Mouse (Mus musculus) kidney, adult 2 months (tissue): ENCODE data around the gene Olfr10. TPM values are rescaled to one million over a fixed set of nuclear protein-coding genes. Genes with fewer than 3 reads are reported as not detected.

Source experiments
- DNase-seq: peaks from one replicate; pipeline ENCODE4 v3.0.0; 2021
- H3K27ac ChIP-seq: fragments of 200-500 bp; 2 replicates; pipeline ENCODE4 v1.5.1; 2012; ENCODE audit warnings: low read depth, low read length, control low read depth, inconsistent platforms; ENCODE audit not compliant: insufficient read depth
- H3K27me3 ChIP-seq: fragments of 200-500 bp; replicated peaks from 2 replicates; pipeline ENCODE4 v1.6.1; 2012; ENCODE audit warnings: mild to moderate bottlenecking, moderate library complexity, low read length, inconsistent platforms; ENCODE audit not compliant: control insufficient read depth, insufficient read depth
- H3K36me3 ChIP-seq: fragments of 200-500 bp; 2 replicates; pipeline ENCODE4 v1.6.1; 2012; ENCODE audit warnings: mild to moderate bottlenecking, moderate library complexity, low read length, inconsistent platforms; ENCODE audit not compliant: control insufficient read depth, insufficient read depth
- H3K4me1 ChIP-seq: fragments of 200-500 bp; 2 replicates; pipeline ENCODE4 v1.6.1; 2011; ENCODE audit warnings: low read length; ENCODE audit not compliant: control insufficient read depth, insufficient read depth
- H3K4me3 ChIP-seq: fragments of 200-500 bp; 2 replicates; pipeline ENCODE4 v1.5.1; 2011; ENCODE audit warnings: mild to moderate bottlenecking, low read depth, low read length, control low read depth; ENCODE audit not compliant: insufficient read depth
- CTCF ChIP-seq: fragments of 200-500 bp; conservative IDR thresholded peaks from 2 replicates; pipeline ENCODE4 v1.5.1; 2011; ENCODE audit warnings: low read depth, mild to moderate bottlenecking, control low read depth, low read length, moderate library complexity, mixed read lengths; ENCODE audit not compliant: insufficient read depth, insufficient read length
- POLR2A ChIP-seq: fragments of 200-500 bp; IDR thresholded peaks from one replicate; pipeline ENCODE4 v1.6.1; 2011; ENCODE audit warnings: low read depth, low read length, control low read depth
- WGBS: fragments of 180-500 bp; shearing (Covaris S2); methylation state at CpG from one replicate; pipeline ENCODE4 v1.1.7; 2018; 5-methylcytosine and 5-hydroxymethylcytosine counted together
- polyA plus RNA-seq: library from polyadenylated mRNA; depleted of rRNA; stranded (reverse); fragments of >200 nt; gene quantifications from 2 replicates; pipeline ENCODE4 v1.2.3, GENCODE M21; 2012; rRNA removed

Olfr10 gene
- polyA plus RNA-seq, 1 experiment: not detected

DNA sequence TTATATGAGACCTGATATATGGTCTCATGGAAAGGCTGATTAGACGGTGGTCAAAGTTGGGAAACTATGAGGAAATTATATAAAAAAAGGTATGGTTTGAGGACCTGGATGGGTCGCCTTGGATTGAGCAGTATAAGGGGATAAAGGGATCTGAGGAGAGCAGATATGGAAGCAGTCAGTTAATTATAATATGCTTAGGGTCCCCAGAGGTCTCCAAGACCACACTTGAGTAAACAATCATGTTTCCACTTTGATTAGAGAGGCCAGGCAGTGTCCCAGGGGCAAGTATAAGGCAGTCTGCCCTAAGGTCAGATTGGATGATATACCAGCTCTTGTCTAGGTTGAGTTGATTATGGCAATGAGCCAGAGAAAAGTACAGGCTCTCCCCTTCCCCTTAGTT, 17.9 kb downstream of the Olfr10 start, which contains the start of gene Olfr1391:
Gene Olfr1391 (plus strand): TSS at position 301 of the 400 bp plus-strand sequence.
- no peaks in the 10 kb centered on the region for H3K36me3 ChIP-seq

DNA sequence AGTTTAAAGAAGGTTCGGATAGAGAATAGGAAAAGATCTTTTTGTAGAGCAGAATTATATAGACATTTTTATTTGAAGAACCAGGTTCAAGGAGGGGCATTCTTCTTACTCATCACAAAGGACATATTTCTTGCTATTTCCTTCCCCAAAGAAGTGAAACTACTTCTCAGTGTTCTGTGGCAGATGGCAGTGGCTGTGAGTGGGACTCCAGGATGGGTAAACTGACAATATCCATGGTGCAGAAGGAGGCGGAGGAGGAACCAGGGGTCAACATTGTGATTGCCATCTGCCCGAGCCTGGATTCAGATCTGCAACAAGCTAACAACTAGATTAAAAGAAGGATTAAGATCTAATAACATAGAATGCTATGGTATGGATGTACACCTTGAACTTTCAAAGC, 22.2 kb downstream of the Olfr10 start:
- Histone ChIP-seq H3K36me3 (no peaks in the 10 kb centered on the region), H3K4me1 (no peaks in the 10 kb centered on the region), H3K27ac (no peak overlapping the region), H3K4me3 (no peak overlapping the region), H3K27me3 (no peaks in the 10 kb centered on the region)
- TF ChIP-seq POLR2A (no peak), CTCF (no peak)
- no peak for DNase-seq
- WGBS: 78% methylated on average over 3 of the region's 3 CpGs

More for the DNA sequence above, 17.9 kb downstream of the Olfr10 start, which contains the start of gene Olfr1391:
- DNase-seq: no peak
- H3K4me3 ChIP-seq: no peak within 1 kb of the TSS
- TF ChIP-seq POLR2A: no peak
- no peak within 1 kb of the TSS for H3K27ac ChIP-seq
- H3K27me3 ChIP-seq: no peaks in the 10 kb centered on the region
- WGBS: 80% methylated on average over 2 of the region's 2 CpGs
- no peaks in the 10 kb centered on the region for H3K4me1 ChIP-seq

DNA sequence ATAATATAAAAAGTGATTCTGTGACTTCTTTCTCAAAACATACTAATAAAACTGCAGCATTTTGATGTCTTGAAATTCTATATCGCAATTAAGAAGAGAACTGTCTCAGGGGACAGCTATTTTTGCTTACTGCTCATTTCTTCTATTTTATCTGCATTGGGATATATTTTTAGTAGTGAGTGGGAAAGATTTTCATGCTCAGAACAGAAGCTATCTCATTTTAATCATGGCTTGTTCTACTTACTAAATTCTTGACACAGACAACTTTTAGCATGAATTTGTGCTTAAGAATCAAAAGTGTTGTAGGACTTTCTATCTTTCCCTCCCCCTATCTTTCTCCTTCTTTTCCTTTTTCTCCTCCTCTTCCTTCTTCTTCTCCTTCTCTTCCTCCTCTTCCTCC, 25.1 kb downstream of the Olfr10 start:
- TF ChIP-seq CTCF (no peak), POLR2A (no peak)
- H3K36me3 ChIP-seq: no peaks in the 10 kb centered on the region
- H3K27ac ChIP-seq: no peak overlapping the region
- H3K4me1 ChIP-seq: no peaks in the 10 kb centered on the region
- WGBS: 83% methylated on average over 1 of the region's 1 CpGs
- no peak overlapping the region for H3K4me3 ChIP-seq
- no peak for DNase-seq
- H3K27me3 ChIP-seq: no peaks in the 10 kb centered on the region

DNA sequence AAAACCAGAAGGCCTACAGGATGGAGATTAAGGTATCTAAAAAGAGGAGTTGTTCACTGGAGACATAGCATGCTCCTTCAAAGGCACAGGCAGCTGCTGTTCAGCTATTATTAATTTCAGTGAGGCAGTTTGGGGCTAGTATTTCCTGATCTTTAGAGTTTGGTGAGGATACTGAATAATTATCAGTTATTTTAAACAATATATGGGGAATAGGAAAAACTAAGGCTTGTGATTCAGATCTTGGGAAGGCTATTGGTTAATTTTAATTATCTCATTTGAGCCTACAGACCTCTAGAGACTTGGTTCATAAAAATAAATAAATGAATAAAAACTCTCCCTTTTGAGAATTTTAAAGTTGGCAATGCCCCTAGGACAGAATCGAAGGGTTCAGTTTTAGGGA, 30.3 kb downstream of the Olfr10 start, which contains the start of gene Olfr1390:
Gene Olfr1390 (plus strand): TSS at position 301 of the 400 bp plus-strand sequence.
- Histone ChIP-seq H3K36me3 (no peaks in the 10 kb centered on the region), H3K27ac (no peak within 1 kb of the TSS), H3K27me3 (no peaks in the 10 kb centered on the region), H3K4me1 (no peaks in the 10 kb centered on the region), H3K4me3 (no peak within 1 kb of the TSS)
- TF ChIP-seq POLR2A (no peak), CTCF (no peak)
- DNase-seq: no peak
- WGBS: 88% methylated on average over 1 of the region's 1 CpGs

DNA sequence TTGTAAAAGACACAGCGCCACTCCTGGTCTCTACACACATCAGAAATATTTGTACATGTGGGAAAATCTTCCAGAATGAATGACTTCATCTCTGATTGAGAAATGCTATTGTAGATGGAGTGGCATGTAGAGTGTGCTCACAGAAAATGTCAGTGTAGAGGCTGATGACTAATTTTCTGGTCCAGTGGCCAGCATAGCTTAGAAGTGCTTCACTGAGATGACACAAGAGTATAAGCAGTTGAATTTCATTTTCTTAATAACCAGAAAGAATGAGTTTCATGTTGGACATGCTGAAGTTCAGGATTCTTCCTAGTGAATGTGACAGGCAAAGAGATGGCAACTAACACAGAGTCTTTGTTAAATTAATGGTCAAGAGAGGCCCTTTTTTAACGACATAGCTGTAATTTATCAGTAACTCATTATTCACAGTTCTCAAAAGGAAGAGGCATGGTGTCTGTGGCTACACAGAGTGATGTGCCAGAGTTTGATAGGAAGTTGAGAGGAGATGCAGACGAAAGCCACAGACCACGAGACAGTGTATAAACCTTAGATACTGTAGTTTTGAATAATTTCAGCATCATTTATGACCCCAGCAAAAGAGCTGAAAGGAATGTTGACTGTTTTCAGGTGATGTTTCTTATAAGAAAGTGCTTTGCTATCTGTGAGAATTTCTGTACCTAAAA, 32.8 kb downstream of the Olfr10 start:
- no peak overlapping the region for H3K4me3 ChIP-seq
- DNase-seq: no peak
- no peak overlapping the region for H3K27ac ChIP-seq
- WGBS: 49% methylated on average over 4 of the region's 4 CpGs
- TF ChIP-seq CTCF (no peak), POLR2A (no peak)
- no peaks in the 10 kb centered on the region for H3K27me3 ChIP-seq
- H3K36me3 ChIP-seq: no peaks in the 10 kb centered on the region
- H3K4me1 ChIP-seq: no peaks in the 10 kb centered on the region

Other genes with a start within 250 kb of the Olfr10 start
- 12.1 and 15.1 TPM in 2 replicates for gene Tgtp2, start 240.5 kb upstream of the Olfr10 start, polyA plus RNA-seq
- gene Ifi47, start 228.2 kb upstream of the Olfr10 start, polyA plus RNA-seq: 4.5 and 8.4 TPM in 2 replicates
- gene Olfr1396, start 189.9 kb upstream of the Olfr10 start, polyA plus RNA-seq: 2.7 and 4.1 TPM in 2 replicates
- not detected in 2 replicates for gene Olfr1395, start 162.5 kb upstream of the Olfr10 start, polyA plus RNA-seq
- 0.02 TPM in 1 of 2 replicates, not detected in the other for gene Olfr1394, start 150.4 kb upstream of the Olfr10 start, polyA plus RNA-seq
- 6.4 and 7.5 TPM in 2 replicates for gene Btnl9, start 117.6 kb upstream of the Olfr10 start, polyA plus RNA-seq
- 2.0 and 2.6 TPM in 2 replicates for gene Zfp62, start 101.4 kb upstream of the Olfr10 start, polyA plus RNA-seq
- 157 and 198 TPM in 2 replicates for gene Mgat1, start 60.5 kb upstream of the Olfr10 start, polyA plus RNA-seq
- gene Olfr1393, start 26.4 kb upstream of the Olfr10 start, polyA plus RNA-seq: 0.72 and 1.5 TPM in 2 replicates
- 0.46 and 0.47 TPM in 2 replicates for gene Olfr1392, start 19.5 kb upstream of the Olfr10 start, polyA plus RNA-seq
- gene Olfr1391, start 18.0 kb downstream of the Olfr10 start, polyA plus RNA-seq: not detected in 2 replicates
- gene Olfr1390, start 30.4 kb downstream of the Olfr10 start, polyA plus RNA-seq: not detected in 2 replicates
- not detected in 2 replicates for gene Olfr1389, start 118.3 kb downstream of the Olfr10 start, polyA plus RNA-seq
- 0.02 and 0.04 TPM in 2 replicates for gene Olfr1388, start 131.9 kb downstream of the Olfr10 start, polyA plus RNA-seq
- not detected in 2 replicates for gene Olfr1387, start 150.6 kb downstream of the Olfr10 start, polyA plus RNA-seq
- gene Olfr1386, start 160.3 kb downstream of the Olfr10 start, polyA plus RNA-seq: not detected in 2 replicates
- gene Olfr1385, start 184.3 kb downstream of the Olfr10 start, polyA plus RNA-seq: not detected in 2 replicates
- not detected in 2 replicates for gene Olfr1384, start 202.0 kb downstream of the Olfr10 start, polyA plus RNA-seq
- gene Olfr1383, start 214.9 kb downstream of the Olfr10 start, polyA plus RNA-seq: not detected in 2 replicates
- not detected in 2 replicates for gene Olfr1382, start 223.5 kb downstream of the Olfr10 start, polyA plus RNA-seq
- not detected in 2 replicates for gene Olfr1381, start 238.7 kb downstream of the Olfr10 start, polyA plus RNA-seq